Mouse (Mus musculus) forebrain, embryonic 11.5 days (tissue): ENCODE results near the gene Sele. TPM values are rescaled to one million over a fixed set of nuclear protein-coding genes. Genes with fewer than 3 reads are reported as not detected.

Source experiments
- ATAC-seq: fragments of 200-750 bp; cut with Nextera tagmentation; replicated peaks from 2 replicates; pipeline ENCODE4 v1.8.0; 2017; ENCODE audit warnings: moderate TSS enrichment; ENCODE audit not compliant: low FRiP score
- DNase-seq: peaks from one replicate; pipeline ENCODE4 v3.0.0-alpha.2; 2017; ENCODE audit warnings: low spot score
- H3K27ac ChIP-seq: fragments of 300-500 bp; sonication (generic); 2 replicates; pipeline ENCODE4 v1.5.1; 2014; ENCODE audit warnings: low read depth, low read length
- H3K27me3 ChIP-seq: fragments of 300-500 bp; sonication (generic); 2 replicates; pipeline ENCODE4 v1.6.1; 2014; ENCODE audit warnings: mild to moderate bottlenecking, low read length, mixed read lengths; ENCODE audit not compliant: control insufficient read depth, insufficient read depth
- H3K36me3 ChIP-seq: fragments of 300-500 bp; sonication (generic); 2 replicates; pipeline ENCODE4 v1.6.1; 2014; ENCODE audit warnings: mild to moderate bottlenecking, low read length, moderate library complexity, mixed read lengths; ENCODE audit not compliant: control insufficient read depth, insufficient read depth
- H3K4me1 ChIP-seq: fragments of 300-500 bp; sonication (generic); replicated peaks from 2 replicates; pipeline ENCODE4 v1.6.1; 2014; ENCODE audit warnings: low read length, mixed read lengths; ENCODE audit not compliant: control insufficient read depth, insufficient read depth
- H3K4me2 ChIP-seq: fragments of 300-500 bp; sonication (generic); 2 replicates; pipeline ENCODE4 v1.6.1; 2014; ENCODE audit warnings: low read depth, mild to moderate bottlenecking, low read length, moderate library complexity, mixed read lengths; ENCODE audit not compliant: severe bottlenecking
- H3K4me3 ChIP-seq: fragments of 300-500 bp; sonication (generic); 2 replicates; pipeline ENCODE4 v1.5.1; 2014; ENCODE audit warnings: low read depth, low read length
- H3K9ac ChIP-seq: fragments of 300-500 bp; sonication (generic); 2 replicates; pipeline ENCODE4 v1.6.1; 2014; ENCODE audit warnings: low read length
- H3K9me3 ChIP-seq: fragments of 300-500 bp; sonication (generic); 2 replicates; pipeline ENCODE4 v1.6.1; 2016; ENCODE audit warnings: low read length, mixed read lengths; ENCODE audit not compliant: control insufficient read depth
- WGBS: fragments of 180-500 bp; shearing (Covaris S2); extraction: QIAGEN DNeasy Blood & Tissue Kit; methylation state at CpG from one replicate; pipeline ENCODE4 v1.1.7; 2014; 5-methylcytosine and 5-hydroxymethylcytosine counted together
- polyA plus RNA-seq: library from polyadenylated mRNA; unstranded; fragments of >200 nt; fragmentation: Nextera tagmentation; extraction: Ambion mirVana; gene quantifications from 2 replicates; pipeline ENCODE4 v1.2.1, GENCODE M21; 2014

Gene Sele
- polyA plus RNA-seq, 1 experiment from 2014 or later: not detected

DNA sequence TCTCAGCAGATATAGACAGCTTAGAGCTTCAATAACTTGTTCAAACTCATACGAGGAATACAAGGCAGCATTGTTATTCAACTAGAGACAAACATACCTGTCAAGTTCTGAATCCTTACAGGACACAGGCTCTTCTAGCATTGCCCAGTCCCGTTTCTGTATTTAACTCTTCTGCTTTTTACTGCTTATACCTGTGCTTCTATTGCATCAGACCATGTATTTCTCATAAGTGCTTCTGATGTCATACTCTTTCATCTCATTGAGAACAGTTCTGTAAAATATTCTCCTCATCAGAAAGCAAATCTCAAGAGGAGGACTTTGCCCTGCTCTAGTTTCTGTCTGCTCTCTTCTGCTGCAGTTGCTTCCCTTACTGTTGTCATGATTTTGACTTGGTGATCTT lies 49.9 kb downstream of the Sele start:
- ATAC-seq: no peak
- no peaks in the 10 kb centered on the region for H3K4me1 ChIP-seq
- H3K4me3 ChIP-seq: no peak overlapping the region
- no peaks in the 10 kb centered on the region for H3K36me3 ChIP-seq
- no peak overlapping the region for H3K4me2 ChIP-seq
- H3K9ac ChIP-seq: no peak overlapping the region
- no peaks in the 10 kb centered on the region for H3K27me3 ChIP-seq
- 89% methylated on average over 2 of the region's 2 CpGs for WGBS
- no peak overlapping the region for H3K27ac ChIP-seq
- DNase-seq: no peak
- H3K9me3 ChIP-seq: no peaks in the 10 kb centered on the region

DNA sequence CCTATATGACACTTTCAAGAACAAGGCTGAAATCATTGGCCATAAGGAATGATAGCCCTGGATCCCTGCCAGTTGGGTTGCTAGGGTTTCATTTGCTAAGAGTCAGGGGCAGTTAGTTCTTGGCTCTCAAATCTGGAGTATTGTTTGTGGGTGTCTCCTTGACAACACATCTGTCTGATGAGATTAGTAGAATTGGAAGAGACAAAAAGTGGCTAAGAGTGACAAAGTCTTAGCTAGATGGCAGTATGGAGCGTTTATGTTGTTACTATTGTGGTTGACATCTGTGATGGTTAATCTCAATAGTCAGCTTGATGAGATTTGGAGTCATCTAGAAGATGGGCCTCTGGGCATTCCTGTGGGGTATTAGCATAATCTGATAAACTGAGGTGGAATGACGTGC lies 50.3 kb downstream of the Sele start:
- whole genome bisulfite sequencing: 71% methylated on average over 2 of the region's 2 CpGs
- Histone ChIP-seq H3K27ac (no peak overlapping the region), H3K4me1 (no peaks in the 10 kb centered on the region), H3K9me3 (no peaks in the 10 kb centered on the region), H3K9ac (no peak overlapping the region), H3K4me3 (no peak overlapping the region), H3K27me3 (no peaks in the 10 kb centered on the region), H3K4me2 (no peak overlapping the region), H3K36me3 (no peaks in the 10 kb centered on the region)
- ATAC-seq (no peak), DNase-seq (no peak)

Other genes with a start within 250 kb of the Sele start
- 20.1 and 21.3 TPM in 2 replicates for gene Scyl3, start 119.1 kb upstream of the Sele start, polyA plus RNA-seq
- 38.4 and 41.2 TPM in 2 replicates for gene BC055324, start 53.4 kb upstream of the Sele start, polyA plus RNA-seq
- 9.6 and 12.1 TPM in 2 replicates for gene Mettl18, start 53.3 kb upstream of the Sele start, polyA plus RNA-seq
- gene Sell, start 13.7 kb downstream of the Sele start, polyA plus RNA-seq: not detected in 2 replicates
- not detected in 2 replicates for gene Selp, start 67.0 kb downstream of the Sele start, polyA plus RNA-seq
- gene F5, start 103.6 kb downstream of the Sele start, polyA plus RNA-seq: 0.19 and 0.43 TPM in 2 replicates
- 13.2 and 14.4 TPM in 2 replicates for gene Slc19a2, start 200.8 kb downstream of the Sele start, polyA plus RNA-seq
- 18.4 and 18.5 TPM in 2 replicates for gene Ccdc181, start 227.4 kb downstream of the Sele start, polyA plus RNA-seq